Mouse (Mus musculus) kidney, adult 2 months (tissue): ENCODE measurements around the gene Eya2. TPM values are rescaled to one million over a fixed set of nuclear protein-coding genes. Genes with fewer than 3 reads are reported as not detected.
"Not testable (repeated sequence)": the region's sequence is repeated elsewhere in the genome, so short reads cannot be mapped to it uniquely, and the experiment has no call there.

Experiments used
- DNase-seq: peaks from one replicate; pipeline ENCODE4 v3.0.0; 2021
- H3K27ac ChIP-seq: fragments of 200-500 bp; 2 replicates; pipeline ENCODE4 v1.5.1; 2012; ENCODE audit warnings: low read depth, low read length, control low read depth, inconsistent platforms; ENCODE audit not compliant: insufficient read depth
- H3K27me3 ChIP-seq: fragments of 200-500 bp; replicated peaks from 2 replicates; pipeline ENCODE4 v1.6.1; 2012; ENCODE audit warnings: mild to moderate bottlenecking, moderate library complexity, low read length, inconsistent platforms; ENCODE audit not compliant: control insufficient read depth, insufficient read depth
- H3K36me3 ChIP-seq: fragments of 200-500 bp; 2 replicates; pipeline ENCODE4 v1.6.1; 2012; ENCODE audit warnings: mild to moderate bottlenecking, moderate library complexity, low read length, inconsistent platforms; ENCODE audit not compliant: control insufficient read depth, insufficient read depth
- H3K4me1 ChIP-seq: fragments of 200-500 bp; 2 replicates; pipeline ENCODE4 v1.6.1; 2011; ENCODE audit warnings: low read length; ENCODE audit not compliant: control insufficient read depth, insufficient read depth
- H3K4me3 ChIP-seq: fragments of 200-500 bp; 2 replicates; pipeline ENCODE4 v1.5.1; 2011; ENCODE audit warnings: mild to moderate bottlenecking, low read depth, low read length, control low read depth; ENCODE audit not compliant: insufficient read depth
- CTCF ChIP-seq: fragments of 200-500 bp; conservative IDR thresholded peaks from 2 replicates; pipeline ENCODE4 v1.5.1; 2011; ENCODE audit warnings: low read depth, mild to moderate bottlenecking, control low read depth, low read length, moderate library complexity, mixed read lengths; ENCODE audit not compliant: insufficient read depth, insufficient read length
- POLR2A ChIP-seq: fragments of 200-500 bp; IDR thresholded peaks from one replicate; pipeline ENCODE4 v1.6.1; 2011; ENCODE audit warnings: low read depth, low read length, control low read depth
- WGBS: fragments of 180-500 bp; shearing (Covaris S2); methylation state at CpG from one replicate; pipeline ENCODE4 v1.1.7; 2018; 5-methylcytosine and 5-hydroxymethylcytosine counted together
- polyA plus RNA-seq: library from polyadenylated mRNA; depleted of rRNA; stranded (reverse); fragments of >200 nt; gene quantifications from 2 replicates; pipeline ENCODE4 v1.2.3, GENCODE M21; 2012; rRNA removed

Gene Eya2
- polyA plus RNA-seq = 7.7 and 8.2 TPM in 2 replicates

GRCm38 (mm10) chr2:165594907-165595675, at the start of gene Eya2:
Gene Eya2, plus strand, starts transcription at chr2:165595032.
- Histone ChIP-seq H3K36me3 (no peaks in the 10 kb centered on the region), H3K27ac (no peak within 1 kb of the TSS), H3K4me3 (peak within 1 kb of the TSS; percentile 36; the same call in 1 of the 2 replicates), H3K4me1 (no peaks in the 10 kb centered on the region), H3K27me3 (no peaks in the 10 kb centered on the region)
- no peak for TF ChIP-seq POLR2A
- no peak for TF ChIP-seq CTCF
- WGBS = 1% methylated on average over 77 of the region's 83 CpGs
- DNase-seq = no peak

DNA sequence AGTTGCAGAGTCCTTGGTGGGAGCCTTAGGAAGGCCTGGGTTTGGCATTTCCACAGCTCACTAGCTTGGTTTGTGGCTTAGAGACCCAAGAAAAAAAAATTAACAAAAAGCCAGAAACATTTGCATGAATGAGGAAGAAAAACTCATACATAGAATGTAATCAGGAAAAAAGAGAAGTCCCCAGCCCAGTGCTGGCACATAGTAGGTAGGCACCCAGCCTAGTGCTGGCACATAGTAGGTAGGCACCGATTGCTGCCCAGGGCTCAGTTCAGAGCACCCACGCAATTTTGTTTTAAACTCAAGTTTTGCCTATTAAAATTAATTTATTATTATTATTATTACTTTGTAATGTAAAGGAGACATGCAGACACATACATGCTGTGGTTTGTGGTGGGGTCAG, 49.1 kb upstream of the Eya2 start:
- no peak overlapping the region for H3K4me3 ChIP-seq
- WGBS = 88% methylated on average over 2 of the region's 2 CpGs
- TF ChIP-seq CTCF = no peak
- no peak for TF ChIP-seq POLR2A
- H3K27ac ChIP-seq = no peak overlapping the region
- DNase-seq = no peak
- H3K4me1 ChIP-seq = no peaks in the 10 kb centered on the region
- H3K27me3 ChIP-seq = no peaks in the 10 kb centered on the region
- H3K36me3 ChIP-seq = no peaks in the 10 kb centered on the region

- Histone ChIP-seq H3K4me3 (no peak overlapping the region), H3K4me1 (no peaks in the 10 kb centered on the region), H3K36me3 (no peaks in the 10 kb centered on the region), H3K27ac (no peak overlapping the region), H3K27me3 (no peaks in the 10 kb centered on the region)
- no peak for DNase-seq
- TF ChIP-seq CTCF (no peak), POLR2A (no peak)
- WGBS = 48% methylated on average over 8 of the region's 8 CpGs
Measured at GRCm38 (mm10) chr2:165546341-165546740, 48.5 kb upstream of the Eya2 start.

GRCm38 (mm10) chr2:165547410-165547809, 47.4 kb upstream of the Eya2 start:
- H3K27ac ChIP-seq = no peak overlapping the region
- H3K4me1 ChIP-seq = no peaks in the 10 kb centered on the region
- TF ChIP-seq CTCF (no peak), POLR2A (no peak)
- H3K36me3 ChIP-seq = no peaks in the 10 kb centered on the region
- 61% methylated on average over 9 of the region's 9 CpGs for WGBS
- H3K4me3 ChIP-seq = no peak overlapping the region
- no peaks in the 10 kb centered on the region for H3K27me3 ChIP-seq
- DNase-seq = peak; percentile 62

DNA sequence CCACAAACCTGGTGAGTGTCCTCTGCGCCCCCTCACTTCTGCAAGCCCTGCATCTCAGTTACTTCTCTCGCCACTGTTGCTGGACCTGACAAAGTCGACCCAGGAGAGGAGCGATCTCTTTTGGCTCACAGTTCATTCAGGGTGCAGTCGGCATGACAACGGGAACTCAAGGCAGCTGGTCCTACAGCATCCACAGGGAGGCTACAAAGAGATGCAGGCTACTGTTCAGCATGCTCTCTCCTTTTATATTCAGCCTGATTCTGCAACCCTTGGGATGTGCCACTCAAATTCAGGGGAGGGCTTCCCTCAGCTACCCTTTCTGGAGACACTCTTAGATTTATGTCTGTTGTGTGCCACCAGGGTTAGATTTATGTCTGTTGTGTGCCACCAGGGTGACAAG, 46.2 kb upstream of the Eya2 start:
- 70% methylated on average over 6 of the region's 6 CpGs for WGBS
- no peaks in the 10 kb centered on the region for H3K4me1 ChIP-seq
- H3K27ac ChIP-seq = no peak overlapping the region
- no peak for DNase-seq
- no peaks in the 10 kb centered on the region for H3K27me3 ChIP-seq
- no peak for TF ChIP-seq POLR2A
- TF ChIP-seq CTCF = no peak
- H3K4me3 ChIP-seq = no peak overlapping the region
- H3K36me3 ChIP-seq = no peaks in the 10 kb centered on the region

DNA sequence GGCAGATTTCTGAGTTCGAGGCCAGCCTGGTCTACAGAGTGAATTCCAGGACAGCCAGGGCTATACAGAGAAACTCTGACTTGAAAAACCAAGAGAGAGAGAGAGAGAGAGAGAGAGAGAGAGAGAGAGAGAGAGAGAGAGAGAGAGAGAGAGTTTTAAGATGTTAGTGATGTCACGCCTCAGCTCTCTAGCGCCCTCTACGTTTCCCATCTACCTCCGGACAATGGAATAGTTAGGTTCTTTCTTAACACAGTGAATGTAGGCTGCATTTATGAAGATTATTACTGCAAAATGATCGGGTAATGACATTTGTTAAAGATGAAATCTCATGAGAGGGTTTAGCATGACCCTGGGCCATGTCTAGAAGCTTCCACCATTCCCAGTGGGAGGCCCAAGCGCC, 44.4 kb upstream of the Eya2 start:
- not testable (repeated sequence) for H3K27ac ChIP-seq, H3K36me3 ChIP-seq, H3K27me3 ChIP-seq, H3K4me1 ChIP-seq, DNase-seq, H3K4me3 ChIP-seq
- WGBS = 79% methylated on average over 7 of the region's 7 CpGs
- TF ChIP-seq CTCF = peak; percentile 32

DNA sequence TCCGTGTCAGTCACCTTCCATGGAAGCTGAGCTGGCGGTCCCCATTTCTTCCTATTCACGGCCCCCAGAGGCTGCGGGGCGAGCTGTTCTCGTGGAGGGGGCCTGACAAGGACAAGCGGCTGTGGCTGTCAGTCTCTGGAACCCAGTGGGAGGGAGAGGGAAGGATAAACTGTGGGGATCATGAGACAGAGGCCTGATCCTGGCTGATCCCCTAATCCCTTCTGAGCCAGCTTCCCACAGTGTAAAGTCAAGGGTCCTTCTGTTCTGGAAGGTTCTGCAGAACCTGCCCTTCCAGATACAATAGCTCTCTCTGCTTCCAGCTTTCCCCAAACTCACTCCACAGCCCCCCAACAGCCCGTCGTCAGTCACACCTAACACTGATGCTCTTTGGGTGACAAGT, 40.8 kb upstream of the Eya2 start:
- 87% methylated on average over 9 of the region's 9 CpGs for WGBS
- no peak overlapping the region for H3K4me3 ChIP-seq
- TF ChIP-seq POLR2A = no peak
- TF ChIP-seq CTCF = no peak

GRCm38 (mm10) chr2:165557278-165557677, 37.6 kb upstream of the Eya2 start:
- no peak overlapping the region for H3K27ac ChIP-seq
- no peaks in the 10 kb centered on the region for H3K27me3 ChIP-seq
- H3K36me3 ChIP-seq = no peaks in the 10 kb centered on the region
- 90% methylated on average over 7 of the region's 7 CpGs for WGBS
- no peak for DNase-seq
- H3K4me3 ChIP-seq = no peak overlapping the region
- TF ChIP-seq POLR2A (no peak), CTCF (no peak)
- peaks cover 11% of the 10 kb centered on the region for H3K4me1 ChIP-seq

More for the DNA sequence above, 40.8 kb upstream of the Eya2 start:
- Histone ChIP-seq H3K27ac (no peak overlapping the region), H3K36me3 (no peaks in the 10 kb centered on the region), H3K4me1 (peaks cover 5% of the 10 kb centered on the region; the same call in 1 of the 2 replicates), H3K27me3 (no peaks in the 10 kb centered on the region)
- DNase-seq = no peak
